Mouse (Mus musculus) brain, embryonic 14.5 days (tissue): ENCODE results near the gene Lyrm1.

Experiments
- CTCF ChIP-seq: fragments of 200-500 bp; IDR thresholded peaks from 2 replicates; pipeline ENCODE4 v1.5.1; 2012; ENCODE audit warnings: inconsistent platforms, mild to moderate bottlenecking, moderate library complexity, borderline replicate concordance; ENCODE audit not compliant: insufficient read depth, insufficient read length; ENCODE audit errors: extremely low read depth
- POLR2A ChIP-seq: fragments of 200-500 bp; IDR thresholded peaks from 2 replicates; pipeline ENCODE4 v1.6.1; 2012; ENCODE audit warnings: mild to moderate bottlenecking, inconsistent platforms, borderline replicate concordance; ENCODE audit not compliant: poor library complexity, insufficient read depth, insufficient read length, severe bottlenecking; ENCODE audit errors: extremely low read depth

- no peak for TF ChIP-seq CTCF
- TF ChIP-seq POLR2A = no peak
These were observed 16.5 kb upstream of the Lyrm1 start for GRCm38 (mm10) chr7:119879171-119879570.
